Mouse (Mus musculus): ENCODE measurements around the gene Omt2b.
"Not testable (repeated sequence)": the region's sequence is repeated elsewhere in the genome, so short reads cannot be mapped to it uniquely, and the experiment has no call there.

The Omt2b gene

GRCm38 (mm10) chr9:78351504-78352220 lies 24.3 kb downstream of the Omt2b start:
- no peak for DNase-seq (ENCODE audit: low spot score)

- peak; percentile 26 for DNase-seq (ENCODE audit: low spot score)
These were observed 27.5 kb downstream of the Omt2b start for GRCm38 (mm10) chr9:78354665-78355578.

GRCm38 (mm10) chr9:78355611-78356010 lies 28.2 kb downstream of the Omt2b start, which contains the start of gene Gsta2:
Gene Gsta2 (minus strand): TSS chr9:78355788.
- no peak for DNase-seq (ENCODE audit: low spot score)

- peak; percentile 23 for DNase-seq (ENCODE audit: low spot score)
These were observed 30.7 kb downstream of the Omt2b start for GRCm38 (mm10) chr9:78358053-78358452.

GRCm38 (mm10) chr9:78359750-78360483 lies 32.5 kb downstream of the Omt2b start:
- DNase-seq (ENCODE audit: low spot score) = no peak

- DNase-seq (ENCODE audit: low spot score) = no peak
These were observed 33.1 kb downstream of the Omt2b start for GRCm38 (mm10) chr9:78360484-78360872.

GRCm38 (mm10) chr9:78363374-78363773 lies 36.0 kb downstream of the Omt2b start:
- DNase-seq (ENCODE audit: low spot score) = no peak

GRCm38 (mm10) chr9:78364701-78365100 lies 37.3 kb downstream of the Omt2b start:
- DNase-seq (ENCODE audit: low spot score) = no peak

- DNase-seq (ENCODE audit: low spot score) = no peak
These were observed 38.6 kb downstream of the Omt2b start for GRCm38 (mm10) chr9:78365850-78366544.

- DNase-seq (ENCODE audit: low spot score) = not testable (repeated sequence)
These were observed 40.6 kb downstream of the Omt2b start, which contains the start of gene Dppa5a for GRCm38 (mm10) chr9:78367959-78368358. Gene Dppa5a (minus strand): TSS chr9:78368177.

GRCm38 (mm10) chr9:78368671-78369293 lies 41.4 kb downstream of the Omt2b start:
- no peak for DNase-seq (ENCODE audit: low spot score)

GRCm38 (mm10) chr9:78369349-78369748 lies 42.0 kb downstream of the Omt2b start:
- no peak for DNase-seq (ENCODE audit: low spot score)

GRCm38 (mm10) chr9:78369786-78370185 lies 42.4 kb downstream of the Omt2b start:
- DNase-seq (ENCODE audit: low spot score) = no peak

- DNase-seq (ENCODE audit: low spot score) = no peak
These were observed 44.1 kb downstream of the Omt2b start for GRCm38 (mm10) chr9:78371441-78371840.

GRCm38 (mm10) chr9:78372827-78373504 lies 45.6 kb downstream of the Omt2b start:
- DNase-seq (ENCODE audit: low spot score) = no peak

GRCm38 (mm10) chr9:78374397-78374796 lies 47.0 kb downstream of the Omt2b start:
- DNase-seq (ENCODE audit: low spot score) = no peak

GRCm38 (mm10) chr9:78374885-78375389 lies 47.5 kb downstream of the Omt2b start:
- DNase-seq (ENCODE audit: low spot score) = no peak

- DNase-seq (ENCODE audit: low spot score) = no peak
These were observed 48.1 kb downstream of the Omt2b start for GRCm38 (mm10) chr9:78375486-78375885.

GRCm38 (mm10) chr9:78377546-78377945 lies 50.2 kb downstream of the Omt2b start:
- DNase-seq (ENCODE audit: low spot score) = no peak

GRCm38 (mm10) chr9:78378113-78378785 lies 50.9 kb downstream of the Omt2b start, which contains the start of gene Ooep:
Gene Ooep (minus strand): TSS chr9:78378725.
- no peak for DNase-seq (ENCODE audit: low spot score)
